8 mouse cellular contexts compared by ENCODE assay signal in the genomic region with DNA sequence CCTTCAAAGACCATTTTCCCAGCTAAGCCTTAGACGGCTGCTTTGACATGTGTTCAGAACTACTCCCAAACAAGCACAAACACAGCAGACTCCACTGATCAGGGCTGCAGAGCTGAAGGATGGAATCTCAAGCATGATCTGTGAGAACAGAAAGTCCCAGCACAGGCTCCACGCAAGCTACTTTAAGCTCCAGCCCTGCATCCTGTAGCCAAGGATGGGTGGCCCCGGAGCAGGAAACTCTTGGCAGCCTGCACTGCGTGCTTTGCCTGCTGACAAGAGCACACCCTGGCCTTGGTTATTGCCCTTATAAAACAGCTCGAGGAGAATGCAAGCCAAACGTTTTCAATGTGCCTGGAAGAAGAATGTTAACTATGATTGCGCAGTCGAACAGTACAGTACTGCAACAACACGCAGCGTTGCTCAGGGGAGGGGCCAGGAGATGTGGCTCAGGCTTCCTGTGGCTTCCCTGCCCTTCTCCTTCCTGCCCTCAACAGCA.
DNase-seq lines count a peak whose midpoint lies in the region; ATAC-seq and TF ChIP-seq lines count a peak whose summit lies in the region.

No protein-coding gene starts in this region.

- TF ChIP-seq CTCF in lung, postnatal 0 days (IDR thresholded peaks at IDR 0.05): peak; percentile 46

- no peak overlapping the region for H3K4me3 ChIP-seq in brown adipose tissue, adult 24 weeks (ENCODE audit: insufficient read depth, low read depth, low read length)
- no peak overlapping the region for H3K4me3 ChIP-seq in hindbrain, embryonic 15.5 days
- H3K4me3 ChIP-seq in lung, postnatal 0 days (ENCODE audit: low read depth, low read length): no peak overlapping the region

- no peak overlapping the region for H3K9ac ChIP-seq in hindbrain, embryonic 15.5 days
- no peak overlapping the region for H3K9ac ChIP-seq in lung, postnatal 0 days (replicated peaks; ENCODE audit: low read depth)

- DNase-seq in Muller cell, postnatal 12 days (ENCODE audit: inconsistent ontology term): peak; percentile 82
- peak; percentile 93 for DNase-seq in gastrocnemius, adult 18-20 months (ENCODE audit: low spot score)
- peak; percentile 65 to 77 for DNase-seq in layer of hippocampus, postnatal 14 days (ENCODE audit: low spot score in 2 of 2)
- peak; percentile 98 for DNase-seq in lung, postnatal 0 days (ENCODE audit: low spot score)
- DNase-seq in right cerebral cortex, postnatal 10 days (ENCODE audit: low spot score in 2 of 2): peak; percentile 74 to 77
- peak; percentile 53 for DNase-seq in yolk sac, embryonic 10.5 days (ENCODE audit: low spot score)

- H3K9me3 ChIP-seq in hindbrain, embryonic 15.5 days: no peaks in the 10 kb centered on the region
- H3K9me3 ChIP-seq in lung, postnatal 0 days (ENCODE audit: low read length): no peaks in the 10 kb centered on the region

- WGBS in hindbrain, embryonic 15.5 days: 43% methylated on average over 10 of the region's 10 CpGs
- under 1% methylated on average over 10 of the region's 10 CpGs for WGBS in lung, postnatal 0 days

- no peaks in the 10 kb centered on the region for H3K27me3 ChIP-seq in hindbrain, embryonic 15.5 days
- H3K27me3 ChIP-seq in lung, postnatal 0 days (replicated peaks; ENCODE audit: insufficient read depth, low read length): no peaks in the 10 kb centered on the region

- no peaks in the 10 kb centered on the region for H3K36me3 ChIP-seq in hindbrain, embryonic 15.5 days
- H3K36me3 ChIP-seq in lung, postnatal 0 days (ENCODE audit: insufficient read depth, low read length): no peaks in the 10 kb centered on the region

- peaks cover 8% of the 10 kb centered on the region for H3K4me1 ChIP-seq in brown adipose tissue, adult 24 weeks (ENCODE audit: control insufficient read depth, insufficient read depth, insufficient read length, low read length)
- peaks cover 11% of the 10 kb centered on the region for H3K4me1 ChIP-seq in hindbrain, embryonic 15.5 days (replicated peaks)
- H3K4me1 ChIP-seq in lung, postnatal 0 days (ENCODE audit: insufficient read depth, low read depth, low read length): peaks cover 9% of the 10 kb centered on the region; the same call in 1 of the 2 replicates

- TF ChIP-seq EP300 in lung, postnatal 0 days (IDR thresholded peaks at IDR 0.05): peak; percentile 99

- H3K27ac ChIP-seq in brown adipose tissue, adult 24 weeks (replicated peaks; ENCODE audit: low read depth, low read length): peak overlapping the region; percentile 87
- H3K27ac ChIP-seq in hindbrain, embryonic 15.5 days (replicated peaks): peak overlapping the region; percentile 71
- H3K27ac ChIP-seq in lung, postnatal 0 days (ENCODE audit: low read length): peak overlapping the region; percentile 86

- peak overlapping the region; percentile 29 for H3K4me2 ChIP-seq in hindbrain, embryonic 15.5 days
- peak overlapping the region; percentile 18 for H3K4me2 ChIP-seq in lung, postnatal 0 days (replicated peaks; ENCODE audit: low read depth, low read length)

- ATAC-seq in hindbrain, embryonic 15.5 days (ENCODE audit: low FRiP score, low read depth): peak; percentile 82
- peak; percentile 98 for ATAC-seq in lung, postnatal 0 days
